Mouse (Mus musculus) layer of hippocampus, adult 18-20 months (tissue): ENCODE data around the gene Cited4. TPM values are rescaled to one million over a fixed set of nuclear protein-coding genes. Genes with fewer than 3 reads are reported as not detected.
A peak's percentile ranks its signal among the peaks of the same experiment; 100 is the strongest.

Experiments used
- DNase-seq, 2 experiments: peaks; one replicate each; pipeline ENCODE4 v3.0.0; 2022; ENCODE audit warnings: low spot score in 2 of 2
- total RNA-seq, 2 experiments: library from RNA; stranded (reverse); gene quantifications; 2 replicates each; pipeline ENCODE4 v1.2.3; 2021

The Cited4 gene
- total RNA-seq, 2 experiments from 2014 or later, result 1.4 to 1.7 TPM

GRCm38 (mm10) chr4:120675640-120676039, 9.3 kb downstream of the Cited4 start:
- no peak for DNase-seq

DNA sequence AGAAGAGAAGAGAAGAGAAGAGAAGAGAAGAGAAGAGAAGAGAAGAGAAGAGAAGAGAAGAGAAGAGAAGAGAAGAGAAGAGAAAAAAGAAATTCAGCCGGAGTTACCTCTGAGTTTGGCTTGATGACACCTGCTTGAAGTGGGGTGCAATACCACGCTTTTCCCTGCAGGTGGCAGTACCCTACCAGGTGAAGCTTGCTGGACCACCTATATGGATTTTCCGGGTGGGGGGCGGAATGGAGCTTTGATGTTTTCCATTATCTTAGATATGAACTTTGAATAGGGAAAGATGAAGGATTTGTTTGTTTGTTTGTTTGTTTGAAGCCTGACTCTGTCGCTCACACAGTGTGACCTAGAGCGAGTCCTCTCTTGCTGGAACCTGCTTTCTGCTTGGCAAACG, 14.6 kb downstream of the Cited4 start:
- peak in 1 of 2 experiments; percentile 46 for DNase-seq

DNA sequence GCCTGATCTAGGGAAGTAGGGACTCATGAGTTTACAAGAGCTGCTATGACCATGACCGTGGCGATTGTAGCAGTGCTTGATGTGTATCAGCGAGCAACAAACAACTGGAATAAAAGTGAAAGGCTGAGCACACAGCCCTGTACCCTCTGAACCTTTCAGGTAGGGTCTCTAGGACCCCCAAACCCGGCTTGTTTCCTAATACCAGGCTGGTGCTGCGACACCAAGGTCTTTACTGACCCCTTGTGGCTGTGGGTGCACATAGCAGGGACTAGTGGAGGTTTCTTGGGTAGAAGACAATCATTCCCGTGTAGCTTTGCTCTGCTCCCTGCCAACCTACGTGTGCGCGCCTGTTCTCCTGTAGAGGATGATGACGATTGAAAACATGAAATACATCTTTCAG, 15.8 kb downstream of the Cited4 start:
- peak; percentile 39 to 79 for DNase-seq

GRCm38 (mm10) chr4:120683278-120683997, 17.1 kb downstream of the Cited4 start:
- DNase-seq, result no peak

DNA sequence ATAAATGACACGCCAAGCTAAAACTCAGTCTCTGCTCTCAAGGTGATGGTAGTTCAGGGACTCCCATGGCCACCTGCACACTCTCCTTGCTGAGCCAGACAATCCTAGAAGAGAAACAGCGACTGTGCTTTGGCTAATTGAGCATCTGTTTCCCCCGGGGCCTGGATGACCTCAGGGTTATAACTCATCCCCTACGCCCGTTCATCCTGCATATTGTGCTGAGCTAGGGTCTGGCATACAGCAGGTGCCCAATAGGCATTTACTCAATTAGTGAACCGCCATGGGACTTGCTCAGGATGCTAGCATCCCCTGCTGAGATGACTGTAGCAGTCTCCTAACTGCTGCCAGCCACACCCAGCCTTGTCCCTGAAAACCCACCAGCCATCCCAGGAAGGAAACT, 20.9 kb downstream of the Cited4 start:
- no peak for DNase-seq

GRCm38 (mm10) chr4:120689317-120689716, 22.9 kb downstream of the Cited4 start:
- DNase-seq, result no peak

- peak in 1 of 2 experiments; percentile 57 for DNase-seq
Observed at GRCm38 (mm10) chr4:120692717-120693116, 26.3 kb downstream of the Cited4 start.

DNA sequence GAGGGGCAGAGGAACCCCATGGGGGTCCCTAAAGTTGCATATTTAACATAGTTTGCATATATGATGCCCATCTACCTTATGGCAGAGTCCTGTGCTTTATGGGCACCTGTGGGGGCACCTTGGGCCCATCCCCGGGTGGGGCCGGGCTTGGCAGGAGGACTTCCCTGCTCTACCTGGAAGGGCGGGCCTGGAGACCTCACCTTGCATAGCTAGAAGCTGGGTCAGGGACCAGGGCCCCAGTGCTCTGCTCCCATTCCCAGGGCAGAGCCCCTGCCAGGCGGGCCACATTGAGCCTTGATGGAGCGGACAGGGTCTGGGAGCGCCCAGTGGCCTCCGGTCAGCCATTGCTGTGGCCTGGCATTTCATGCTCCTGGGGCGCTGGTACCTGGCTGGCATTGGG, 31.0 kb downstream of the Cited4 start:
- DNase-seq, result no peak

DNA sequence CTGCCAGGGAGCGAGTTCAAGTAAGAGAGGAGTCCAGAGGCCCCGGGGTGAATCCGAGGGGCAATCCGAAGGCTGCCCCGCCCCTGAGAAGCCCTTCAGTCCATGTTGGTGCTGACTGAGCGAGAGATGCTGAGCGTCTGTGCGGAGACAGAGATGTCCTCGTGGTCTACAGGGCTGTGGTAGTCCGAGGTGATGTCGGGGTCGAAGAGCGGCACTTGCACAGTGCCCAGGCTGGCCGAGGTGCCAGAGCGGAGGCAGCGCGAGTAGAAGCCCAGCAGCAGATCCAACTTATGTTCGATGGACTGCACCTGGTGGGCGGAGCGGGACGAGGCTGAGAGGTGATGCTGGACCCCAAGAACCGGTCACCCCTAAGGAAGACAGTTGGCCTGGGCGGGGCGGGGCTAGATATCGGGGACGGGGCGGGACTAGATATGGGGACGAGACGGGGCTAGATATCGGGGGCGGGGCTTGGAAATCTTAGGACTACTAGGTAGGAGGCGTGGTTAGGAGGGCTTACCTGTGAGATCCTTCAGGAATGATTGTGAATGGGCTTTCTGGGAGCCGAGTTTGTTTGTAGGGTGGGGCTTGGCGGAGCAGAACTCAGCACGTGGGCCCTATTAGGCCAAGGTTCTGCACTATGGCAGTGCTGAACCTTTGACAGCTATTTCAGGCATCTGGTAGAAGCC, 31.6 kb downstream of the Cited4 start:
- no peak for DNase-seq

GRCm38 (mm10) chr4:120701180-120701579, 34.8 kb downstream of the Cited4 start:
- no peak for DNase-seq

DNA sequence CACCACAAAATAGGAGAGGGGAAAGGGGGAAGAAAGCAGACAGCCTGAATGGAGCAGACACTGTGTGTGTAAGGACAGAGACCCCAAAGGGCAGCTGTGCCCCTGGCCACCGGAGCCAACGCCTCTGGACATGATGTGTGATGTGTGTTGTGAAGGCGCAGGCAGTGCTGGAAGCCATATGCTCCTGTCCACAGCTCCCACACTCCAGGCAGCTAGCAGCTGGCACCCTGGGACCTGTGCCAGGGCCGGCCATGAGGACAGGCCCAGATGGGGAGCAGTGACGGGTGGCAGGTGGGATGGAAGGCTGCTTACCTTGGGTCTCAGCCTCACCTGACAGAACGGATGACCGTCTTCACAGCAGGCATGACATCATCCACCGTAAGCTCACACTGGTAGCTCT, 35.7 kb downstream of the Cited4 start:
- peak in 1 of 2 experiments; percentile 30 for DNase-seq

GRCm38 (mm10) chr4:120702511-120702910, 36.1 kb downstream of the Cited4 start:
- DNase-seq, result no peak

- no peak for DNase-seq
Observed at GRCm38 (mm10) chr4:120712236-120712635, 45.9 kb downstream of the Cited4 start.

- no peak for DNase-seq
Observed at GRCm38 (mm10) chr4:120713021-120713420, 46.6 kb downstream of the Cited4 start.

DNA sequence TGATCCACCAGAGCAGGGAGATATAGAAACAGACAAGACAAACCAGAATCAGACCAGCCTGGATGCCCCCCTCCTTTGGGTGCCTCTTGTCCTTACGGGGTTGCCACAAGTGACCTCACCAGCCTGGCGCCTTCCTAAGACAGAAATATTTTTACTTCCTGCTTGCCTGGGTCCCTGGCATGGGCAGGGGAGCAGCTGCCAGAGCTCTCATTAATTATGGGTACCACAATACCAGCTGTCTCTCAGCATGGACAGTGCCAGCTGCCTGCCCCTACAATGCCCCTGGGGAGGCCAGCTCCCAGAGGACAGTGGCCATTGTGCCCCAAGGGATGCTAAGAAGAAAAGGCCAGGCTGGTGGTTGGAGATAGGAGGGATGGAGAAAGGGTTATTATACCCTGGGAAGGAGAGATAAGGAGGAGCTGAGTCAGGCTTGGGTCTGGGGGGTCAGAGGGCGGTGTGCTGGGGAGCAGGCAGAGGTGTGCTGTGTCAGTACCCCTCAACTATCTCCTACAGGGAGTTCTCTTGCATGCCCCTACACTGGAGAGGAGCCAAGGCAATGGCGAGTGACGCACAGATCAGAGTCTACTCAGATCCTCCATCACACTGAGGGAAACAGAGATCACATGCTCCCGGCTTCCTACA, 47.6 kb downstream of the Cited4 start:
- DNase-seq, result peak in 1 of 2 experiments; percentile 24

- no peak for DNase-seq
Observed at GRCm38 (mm10) chr4:120716141-120716571, 49.8 kb downstream of the Cited4 start.

GRCm38 (mm10) chr4:120716765-120717164, 50.4 kb downstream of the Cited4 start:
- no peak for DNase-seq

Other genes starting within 250 kb of the Cited4 start
- under 1 TPM; 0.17 to 0.36 TPM for gene Slfnl1, start 134.3 kb upstream of the Cited4 start, total RNA-seq
- 10 to 100 TPM; 33.4 to 34.1 TPM for gene Ctps, start 96.3 kb upstream of the Cited4 start, total RNA-seq
- not detected for gene Gm8439, start 77.8 kb upstream of the Cited4 start, total RNA-seq
- gene Kcnq4, start 82.0 kb downstream of the Cited4 start, total RNA-seq, result 1 to 10 TPM; 3.7 to 4.4 TPM
- 10 to 100 TPM; 44.8 to 46.5 TPM for gene Nfyc, start 165.0 kb downstream of the Cited4 start, total RNA-seq
- 10 to 100 TPM; 32.7 to 33.3 TPM for gene Rims3, start 188.2 kb downstream of the Cited4 start, total RNA-seq